Mouse (Mus musculus): ENCODE data around the gene Ttc9. TPM values are rescaled to one million over a fixed set of nuclear protein-coding genes. Genes with fewer than 3 reads are reported as not detected.

The Ttc9 gene
- not detected for total RNA-seq (2023)

GRCm38 (mm10) chr12:81630915-81631660 is at the start of gene Ttc9:
Gene Ttc9, plus strand, starts transcription at chr12:81631249.

GRCm38 (mm10) chr12:81594902-81595671 is 36.0 kb upstream of the Ttc9 start, which contains the start of gene Med6:
Gene Med6, minus strand, starts transcription at chr12:81595008.

Other genes starting within 250 kb of the Ttc9 start
- gene Adam4, start 209.3 kb upstream of the Ttc9 start, total RNA-seq (2023): 1 to 10 TPM; 2.9 to 3.1 TPM
- gene Cox16, start 146.1 kb upstream of the Ttc9 start, total RNA-seq (2023): 10 to 100 TPM; 78.1 to 78.6 TPM
- gene Gm20498, start 98.3 kb upstream of the Ttc9 start, total RNA-seq (2023): 10 to 100 TPM in 1 of 2 experiments, 1 to 10 TPM in 1; 9.9 to 19.5 TPM
- gene Synj2bp, start 98.3 kb upstream of the Ttc9 start, total RNA-seq (2023): 10 to 100 TPM; 36.6 to 36.8 TPM
- under 1 TPM in 1 of 2 experiments, not detected in 1; 0.17 TPM for gene Adam21, start 62.8 kb upstream of the Ttc9 start, total RNA-seq (2023)
- 10 to 100 TPM; 47.9 to 49.2 TPM for gene Med6, start 36.2 kb upstream of the Ttc9 start, total RNA-seq (2023)
- 1 to 10 TPM; 5.2 to 7.1 TPM for gene Map3k9, start 149.9 kb downstream of the Ttc9 start, total RNA-seq (2023)
- gene Pcnx, start 228.8 kb downstream of the Ttc9 start, total RNA-seq (2023): 10 to 100 TPM; 40.8 to 55.6 TPM

Data from T-cell, adult 66 days (primary cell).